Mouse (Mus musculus) adrenal gland, postnatal 10 days (tissue): ENCODE measurements around the gene Scamp3. TPM values are rescaled to one million over a fixed set of nuclear protein-coding genes. Genes with fewer than 3 reads are reported as not detected.
"Not testable (repeated sequence)": the region's sequence is repeated elsewhere in the genome, so short reads cannot be mapped to it uniquely, and the experiment has no call there.

Experiments used
- DNase-seq: peaks from one replicate; pipeline ENCODE4 v3.0.0; 2021; ENCODE audit warnings: mixed read lengths
- total RNA-seq, 2 experiments: library from RNA; stranded (reverse); gene quantifications; 2 replicates each; pipeline ENCODE4 v1.2.3; 2021

Gene Scamp3
- total RNA-seq, 2 experiments from 2014 or later, result 67.9 to 72.7 TPM

GRCm38 (mm10) chr3:89195979-89196877 is 19.0 kb downstream of the Scamp3 start:
- peak; percentile 94 for DNase-seq

- no peak for DNase-seq
These were observed 22.6 kb downstream of the Scamp3 start for GRCm38 (mm10) chr3:89199839-89200238.

- DNase-seq, result peak; percentile 90
These were observed 25.2 kb downstream of the Scamp3 start, which contains the start of gene Gba for GRCm38 (mm10) chr3:89202253-89203141. Gba (plus strand) TSS chr3:89202928.

- no peak for DNase-seq
These were observed 25.9 kb downstream of the Scamp3 start for GRCm38 (mm10) chr3:89203142-89203514.

GRCm38 (mm10) chr3:89206079-89206478 is 28.8 kb downstream of the Scamp3 start:
- no peak for DNase-seq

- no peak for DNase-seq
These were observed 29.4 kb downstream of the Scamp3 start for GRCm38 (mm10) chr3:89206695-89207094.

GRCm38 (mm10) chr3:89208075-89208657 is 30.9 kb downstream of the Scamp3 start:
- no peak for DNase-seq

GRCm38 (mm10) chr3:89208736-89209135 is 31.5 kb downstream of the Scamp3 start:
- DNase-seq, result no peak

- no peak for DNase-seq
These were observed 32.5 kb downstream of the Scamp3 start for GRCm38 (mm10) chr3:89209731-89210130.

- DNase-seq, result no peak
These were observed 32.9 kb downstream of the Scamp3 start for GRCm38 (mm10) chr3:89210162-89210561.

GRCm38 (mm10) chr3:89210731-89211130 is 33.5 kb downstream of the Scamp3 start:
- DNase-seq, result peak; percentile 47

- peak; percentile 95 for DNase-seq
These were observed 36.7 kb downstream of the Scamp3 start for GRCm38 (mm10) chr3:89213803-89214530.

GRCm38 (mm10) chr3:89214681-89215411 is 37.6 kb downstream of the Scamp3 start, which contains the start of gene Thbs3:
Thbs3 (plus strand) TSS chr3:89215180.
- DNase-seq, result no peak

GRCm38 (mm10) chr3:89215853-89216252 is 38.6 kb downstream of the Scamp3 start:
- DNase-seq, result peak; percentile 87

GRCm38 (mm10) chr3:89216407-89216806 is 39.1 kb downstream of the Scamp3 start:
- not testable (repeated sequence) for DNase-seq

- no peak for DNase-seq
These were observed 41.0 kb downstream of the Scamp3 start for GRCm38 (mm10) chr3:89218271-89218670.

GRCm38 (mm10) chr3:89219546-89219945 is 42.3 kb downstream of the Scamp3 start:
- no peak for DNase-seq

- no peak for DNase-seq
These were observed 43.9 kb downstream of the Scamp3 start for GRCm38 (mm10) chr3:89221167-89221566.

- no peak for DNase-seq
These were observed 47.5 kb downstream of the Scamp3 start for GRCm38 (mm10) chr3:89224796-89225195.

- no peak for DNase-seq
These were observed 48.1 kb downstream of the Scamp3 start for GRCm38 (mm10) chr3:89225321-89225815.

GRCm38 (mm10) chr3:89225918-89226317 is 48.6 kb downstream of the Scamp3 start:
- no peak for DNase-seq
